Mouse (Mus musculus) v-Abl transformed pro-B cells (cell line): ENCODE results near the gene F2rl3.

Source experiments
- in situ Hi-C, 2 experiments: fragments of 400-800 bp; cut with MboI; formaldehyde crosslinking; loops; one replicate each; pipeline ENCODE4 v1.15.1; 2025; ENCODE audit not compliant: unreplicated experiment in 2 of 2

Gene F2rl3

GRCm38 (mm10) chr8:72761322-72762051, at the start of gene F2rl3:
Gene F2rl3, plus strand, starts transcription at chr8:72761880.
- in situ Hi-C loops, result no loop called here

DNA sequence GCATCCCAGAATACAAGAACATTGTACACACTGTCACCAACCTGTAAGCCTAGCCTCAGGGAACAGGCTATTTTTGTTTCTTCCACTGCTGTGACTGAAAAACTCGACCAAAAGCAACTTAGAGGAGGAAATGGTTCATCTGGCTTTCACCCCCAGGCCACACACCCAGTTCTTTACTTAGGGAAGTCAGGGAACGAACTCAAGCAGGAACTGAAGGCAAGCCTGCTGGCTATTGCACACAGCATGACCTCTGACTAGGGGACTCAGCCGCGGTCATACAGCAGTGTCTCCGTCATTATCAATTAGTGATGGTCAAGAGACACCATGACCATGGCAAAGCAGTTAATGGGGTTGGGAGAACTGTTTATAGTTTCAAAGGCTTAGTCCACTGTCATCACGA, 49.1 kb upstream of the F2rl3 start:
- in situ Hi-C loops, result no loop called here

DNA sequence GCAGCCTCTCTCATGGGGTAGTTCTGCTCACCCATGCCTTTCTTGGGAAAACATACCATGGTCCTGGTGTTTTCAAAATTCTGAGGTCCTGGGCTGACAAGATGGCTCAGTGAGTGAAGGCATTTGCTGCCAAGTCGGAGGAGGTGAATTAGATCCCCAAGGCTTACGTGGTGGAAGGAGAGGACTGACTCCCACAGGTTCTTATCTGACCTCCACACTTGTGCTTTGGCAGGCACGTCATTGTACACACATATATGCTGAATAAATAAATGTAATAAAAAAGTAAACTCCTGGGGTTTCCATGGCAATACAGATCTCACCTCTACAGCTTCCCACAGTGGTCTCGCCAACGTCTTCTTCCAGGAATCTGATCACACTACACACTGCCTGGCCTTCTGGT, 45.1 kb upstream of the F2rl3 start:
- in situ Hi-C loops, result no loop called here

DNA sequence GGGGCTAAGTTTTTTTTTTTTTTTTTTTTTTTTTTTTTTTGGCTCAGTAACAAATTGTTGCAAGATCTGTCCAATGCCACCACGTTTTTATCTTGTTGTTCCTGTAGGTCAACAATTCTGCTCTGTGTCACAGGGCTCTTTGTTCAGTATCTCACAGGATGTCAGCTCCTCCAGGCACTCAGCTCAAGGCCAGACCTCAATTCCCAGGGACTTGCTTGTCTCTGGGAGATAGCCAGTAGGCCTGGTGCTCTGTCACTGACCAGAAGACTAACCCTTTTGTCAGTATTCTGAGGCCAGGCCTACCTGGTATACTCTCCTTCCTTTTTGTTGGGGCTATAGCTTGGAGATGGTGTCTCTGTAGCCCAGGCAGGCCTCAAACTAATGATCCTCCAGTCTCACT, 41.1 kb upstream of the F2rl3 start:
- in situ Hi-C loops, result no loop called here

DNA sequence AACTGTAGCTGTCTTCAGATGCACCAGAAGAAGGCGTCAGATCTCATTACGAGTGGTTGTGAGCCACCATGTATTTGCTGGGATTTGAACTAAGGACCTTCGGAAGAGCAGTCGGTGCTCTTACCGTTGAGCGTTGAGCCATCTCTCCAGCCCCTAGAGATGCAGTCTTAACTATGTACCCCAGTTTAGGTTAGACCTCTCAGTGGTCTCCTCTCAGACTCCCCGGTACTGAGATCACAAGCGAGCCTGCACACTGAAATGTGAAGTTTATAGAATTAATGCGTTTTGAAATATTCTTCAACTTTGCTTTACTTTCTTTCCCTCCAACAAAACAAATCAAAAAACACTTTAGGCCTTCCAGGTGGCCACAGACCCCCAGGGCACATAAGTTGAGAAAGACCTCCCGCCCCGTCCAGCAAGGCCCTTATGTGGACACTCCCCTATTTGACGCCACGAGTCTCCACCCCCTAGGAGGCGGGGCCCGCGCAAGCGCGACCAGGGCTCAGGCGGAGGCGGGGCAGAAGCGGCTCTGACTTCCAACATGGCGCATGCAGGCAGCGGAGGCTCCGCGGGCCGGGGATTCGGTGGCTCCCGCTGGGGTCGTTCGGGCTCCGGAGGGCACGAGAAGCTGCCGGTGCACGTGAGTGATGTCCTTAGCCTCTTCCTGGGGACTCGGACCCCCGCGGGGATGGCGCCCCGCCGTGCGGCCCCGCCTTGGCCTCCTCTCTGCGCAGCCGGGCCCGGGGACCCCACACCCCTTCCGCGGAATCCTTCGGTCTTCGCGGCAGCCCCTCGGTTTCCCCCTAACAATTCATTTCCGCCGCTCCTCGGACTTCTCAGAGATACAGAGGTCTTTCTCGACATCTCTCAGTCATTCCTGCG, 38.7 kb upstream of the F2rl3 start, which contains the start of gene Sin3b:
Sin3b (plus strand) TSS at position 517 of the 882 bp plus-strand sequence.
- in situ Hi-C loops, result no loop called here

DNA sequence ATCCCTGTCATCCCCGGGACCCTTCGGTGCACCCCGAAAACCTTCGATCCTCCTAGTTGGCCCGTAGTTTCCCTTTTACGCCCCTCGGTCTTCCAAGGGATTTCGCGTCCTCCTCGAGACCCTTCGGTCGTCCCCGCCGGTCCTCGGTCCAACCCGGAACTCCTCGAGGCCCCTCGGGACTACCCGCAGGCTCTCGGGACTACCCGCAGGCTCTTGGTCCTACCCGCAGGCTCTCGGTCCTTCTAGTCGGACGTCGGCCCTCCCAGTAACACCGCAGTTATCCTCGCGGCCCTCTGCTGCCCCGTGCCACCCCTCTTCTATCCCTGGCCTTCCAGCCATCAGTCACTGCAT, 38.1 kb upstream of the F2rl3 start:
- in situ Hi-C loops, result no loop called here

DNA sequence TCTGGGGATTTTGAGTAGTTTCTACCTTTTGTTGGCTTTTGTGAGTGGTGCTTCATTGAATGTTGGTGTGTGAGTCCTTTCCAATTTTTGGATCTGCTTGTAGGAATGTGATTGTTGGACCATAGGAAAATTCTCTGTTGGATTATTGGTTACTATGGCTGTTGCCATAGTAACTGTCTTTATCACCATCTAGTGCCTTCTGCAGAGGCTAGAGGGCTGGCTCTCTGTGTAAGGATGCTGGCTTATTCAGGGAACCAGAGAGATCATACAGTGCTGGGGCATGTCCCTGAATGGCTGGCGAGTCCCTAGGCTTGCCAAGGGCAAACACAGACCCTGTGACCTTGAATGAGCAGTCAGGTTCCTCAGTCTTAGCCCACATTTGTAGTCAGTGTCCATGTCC, 33.0 kb upstream of the F2rl3 start:
- in situ Hi-C loops, result no loop called here

- in situ Hi-C loops, result no loop called here
Observed at GRCm38 (mm10) chr8:72735001-72735400, 26.7 kb upstream of the F2rl3 start.

GRCm38 (mm10) chr8:72736868-72737267, 24.8 kb upstream of the F2rl3 start:
- in situ Hi-C loops, result no loop called here

DNA sequence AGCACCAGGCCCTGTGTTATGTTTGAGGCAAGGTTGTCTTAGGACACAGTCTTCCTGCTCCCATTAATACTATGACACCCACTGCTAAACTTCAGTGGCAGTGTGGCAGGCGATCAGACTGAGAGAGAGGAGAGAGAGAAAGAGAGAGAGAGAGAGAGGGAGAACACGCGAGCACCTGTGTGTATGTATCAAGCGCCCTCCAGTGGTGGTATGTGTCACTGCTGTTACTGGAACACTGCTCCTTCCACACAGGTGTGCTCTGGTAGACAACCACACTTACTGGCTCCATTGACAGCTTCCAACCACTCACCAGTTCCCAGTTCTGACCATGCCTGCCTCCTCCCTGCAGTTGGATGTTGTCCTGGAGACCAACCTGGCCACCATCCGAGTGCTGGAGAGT, 15.6 kb upstream of the F2rl3 start:
- in situ Hi-C loops, result no loop called here

- in situ Hi-C loops, result no loop called here
Observed at GRCm38 (mm10) chr8:72749846-72750245, 11.8 kb upstream of the F2rl3 start.

DNA sequence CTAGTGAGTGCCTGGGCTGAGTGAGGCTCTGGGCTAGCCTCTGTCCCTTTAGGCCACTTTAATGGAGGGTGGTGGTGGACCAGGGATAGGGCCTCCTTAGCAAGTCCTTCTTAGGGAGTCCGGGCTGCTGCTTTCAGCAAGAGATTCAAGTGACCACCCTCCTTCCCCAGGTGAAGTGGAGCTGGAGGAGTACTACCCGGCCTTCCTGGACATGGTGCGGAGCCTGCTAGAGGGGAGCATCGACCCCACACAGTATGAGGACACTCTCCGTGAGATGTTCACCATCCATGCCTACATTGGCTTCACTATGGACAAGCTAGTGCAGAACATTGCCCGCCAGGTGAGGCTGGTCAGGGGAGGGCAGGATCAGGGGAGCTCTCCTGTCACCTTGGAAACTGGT, 11.4 kb upstream of the F2rl3 start:
- in situ Hi-C loops, result no loop called here

DNA sequence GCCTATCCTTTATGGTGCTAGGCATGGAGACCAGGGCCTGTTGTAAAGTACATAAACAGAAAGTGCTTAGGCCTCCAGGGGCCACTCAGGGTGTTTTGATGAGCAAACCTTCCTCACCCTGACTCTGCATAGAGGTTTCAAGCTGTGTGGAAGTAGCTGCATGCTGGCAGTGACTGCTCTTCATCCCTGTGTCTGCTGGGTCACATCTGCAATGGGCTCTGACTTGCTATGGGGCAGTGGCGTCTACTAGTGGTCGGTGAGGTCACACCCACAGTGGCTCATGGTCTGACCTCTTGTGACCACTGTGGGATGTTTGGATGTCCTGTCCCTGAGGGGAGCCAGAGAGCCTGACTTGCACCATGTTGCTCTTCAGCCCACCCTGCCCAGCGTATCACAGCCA, 10.6 kb upstream of the F2rl3 start:
- in situ Hi-C loops, result no loop called here

DNA sequence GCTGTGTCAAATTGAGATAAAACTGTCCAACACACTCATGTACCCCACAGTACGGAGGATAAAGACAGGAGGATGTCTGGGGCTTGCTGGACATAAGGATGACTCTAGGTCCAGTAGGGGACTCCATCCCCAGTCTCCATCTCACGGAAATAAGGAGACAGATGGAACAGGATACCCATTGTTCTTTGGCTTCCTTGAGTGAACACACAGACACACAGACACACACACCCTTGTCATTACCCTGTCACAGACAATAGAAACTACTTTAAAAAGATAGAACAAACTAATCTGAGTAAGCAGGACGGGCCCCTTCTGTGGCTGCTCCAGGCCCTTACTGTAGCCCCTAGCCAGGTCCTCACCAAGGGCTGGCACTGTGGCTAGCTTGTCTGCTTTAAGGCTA, 9.4 kb upstream of the F2rl3 start:
- in situ Hi-C loops, result no loop called here

- in situ Hi-C loops, result no loop called here
Observed at GRCm38 (mm10) chr8:72753165-72753564, 8.5 kb upstream of the F2rl3 start.

DNA sequence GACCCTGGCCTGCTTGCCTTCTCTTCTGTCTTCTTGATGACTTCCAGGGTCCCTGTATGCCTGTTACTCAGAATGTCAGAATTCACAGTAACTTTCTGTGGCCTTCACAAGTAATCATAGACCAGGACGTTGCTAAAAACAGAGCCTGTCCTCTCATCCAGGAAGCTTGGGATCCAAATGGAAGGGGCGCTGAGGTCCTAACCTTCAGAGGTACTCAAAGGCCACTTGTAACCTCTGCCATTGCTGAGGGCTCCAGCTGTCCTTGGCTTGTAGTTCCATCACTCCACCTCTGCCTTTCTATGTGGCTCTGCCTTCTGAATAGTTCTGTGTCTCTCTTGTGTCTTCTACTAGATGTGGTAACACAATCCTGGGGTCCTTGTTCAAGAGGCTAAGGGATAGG, 7.9 kb upstream of the F2rl3 start:
- in situ Hi-C loops, result no loop called here

DNA sequence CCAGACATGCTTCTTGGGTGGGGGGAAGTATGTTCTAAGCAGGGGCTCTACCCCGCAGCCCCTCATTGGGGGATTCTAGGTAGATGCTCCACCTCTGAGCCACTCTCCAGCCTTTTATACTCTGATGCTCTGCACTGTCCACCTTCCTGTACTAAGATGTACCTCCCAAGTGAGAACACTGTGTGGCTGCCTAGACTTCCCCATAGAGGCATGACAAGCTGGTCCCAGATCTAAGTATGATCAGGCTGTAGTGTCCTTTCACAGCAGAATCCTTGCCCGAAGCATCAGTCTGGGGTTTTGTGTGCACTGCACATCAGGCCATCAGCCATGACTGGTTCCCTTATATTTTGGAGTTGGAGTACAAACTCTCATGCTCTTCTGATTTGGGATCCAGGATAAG, 5.6 kb upstream of the F2rl3 start:
- in situ Hi-C loops, result no loop called here

GRCm38 (mm10) chr8:72756771-72757390, 4.8 kb upstream of the F2rl3 start:
- in situ Hi-C loops, result no loop called here

- in situ Hi-C loops, result no loop called here
Observed at GRCm38 (mm10) chr8:72757426-72758195, 4.1 kb upstream of the F2rl3 start.

DNA sequence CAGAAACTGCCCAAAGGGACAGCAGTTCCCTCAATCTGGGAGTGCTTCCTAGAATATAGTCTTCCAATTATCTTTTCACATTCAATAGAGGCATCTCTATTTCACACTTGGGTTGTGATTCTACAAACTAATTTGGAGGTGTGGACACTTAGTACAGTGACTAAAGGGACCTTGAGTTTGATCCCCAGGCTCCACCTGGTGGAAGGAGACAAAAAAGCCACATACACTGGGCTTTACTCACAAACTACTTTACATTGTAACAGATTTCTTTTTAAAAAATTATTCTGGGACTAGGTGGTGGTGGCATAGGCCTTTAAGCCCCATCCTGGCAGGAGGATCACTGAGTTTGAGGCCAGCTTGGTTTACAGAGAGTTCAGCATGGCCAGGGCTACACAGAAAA, 3.4 kb upstream of the F2rl3 start:
- in situ Hi-C loops, result no loop called here

DNA sequence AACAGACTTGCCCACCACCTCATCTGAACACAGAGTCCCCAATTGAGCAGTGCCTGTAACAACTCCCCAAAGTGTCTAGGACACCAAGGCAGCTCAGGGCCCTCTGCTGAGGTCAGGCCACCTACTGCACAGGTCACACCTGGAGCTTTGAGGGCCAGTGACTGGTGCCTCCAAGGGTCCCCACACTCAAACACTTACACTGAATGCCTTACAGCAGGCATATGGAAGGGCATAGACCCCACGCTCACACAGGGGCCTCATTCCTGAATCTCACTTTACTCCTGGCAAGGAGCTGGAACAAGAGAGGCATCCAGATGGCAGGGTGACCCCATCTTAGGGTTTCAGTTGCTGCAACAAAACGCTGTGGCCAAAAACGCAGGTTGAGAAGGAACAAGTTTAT, 1.5 kb upstream of the F2rl3 start:
- in situ Hi-C loops, result no loop called here
